Mouse (Mus musculus) c-Kit-positive CD71-negative TER-119-negative erythroid progenitor cells, embryonic 14.5 days (primary cell): ENCODE results near the gene Gm29666.
"Not testable (repeated sequence)": the region's sequence is repeated elsewhere in the genome, so short reads cannot be mapped to it uniquely, and the experiment has no call there.

Experiments used
- DNase-seq: peaks from one replicate; pipeline ENCODE4 v3.0.0-alpha.2; 2013; ENCODE audit warnings: low read depth

Gene Gm29666

DNA sequence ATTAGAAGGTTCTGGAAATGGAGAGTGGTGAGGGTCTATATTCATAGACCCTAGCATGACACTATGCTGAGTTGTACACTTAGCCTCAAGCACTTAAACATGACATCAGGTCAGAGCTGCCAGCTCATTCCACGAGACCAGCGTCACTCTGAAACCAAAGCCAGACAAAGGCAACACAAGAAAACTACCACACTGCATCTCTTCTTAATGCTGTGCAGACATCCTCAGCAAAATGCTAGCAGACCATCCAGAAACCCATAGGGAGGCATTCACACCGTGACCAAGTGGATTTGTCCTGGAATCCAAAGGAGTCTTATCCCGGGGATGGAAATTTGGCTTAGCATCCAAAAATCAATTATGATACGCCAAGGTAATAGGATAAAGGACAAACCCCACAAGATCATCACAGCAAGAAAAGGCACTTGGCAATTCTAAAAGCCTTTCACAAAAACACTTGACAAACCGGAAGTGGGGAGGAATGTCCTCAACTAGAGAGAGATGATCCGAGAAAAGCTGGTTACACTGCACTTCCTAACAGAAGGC is 15.9 kb downstream of the Gm29666 start:
- DNase-seq: no peak

DNA sequence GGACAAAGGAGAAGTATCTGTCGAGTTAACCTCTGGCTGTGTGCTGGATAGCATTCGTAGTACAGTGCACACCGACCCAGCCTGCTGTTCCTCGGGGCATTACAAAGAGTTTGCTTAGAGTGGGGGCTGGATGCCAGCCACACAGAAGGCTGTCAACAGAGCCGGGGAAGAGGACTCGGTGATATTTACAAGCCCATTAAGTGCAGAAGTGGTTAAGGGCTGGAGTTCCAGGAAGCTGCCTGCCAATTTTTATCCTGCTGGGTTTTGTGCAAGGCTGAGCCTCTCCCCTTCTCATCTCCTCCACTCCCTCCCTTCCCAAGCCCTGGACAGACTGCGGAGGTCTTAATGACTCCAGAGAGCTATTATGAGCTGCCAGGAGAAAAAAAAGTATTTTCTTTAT is 21.8 kb downstream of the Gm29666 start:
- DNase-seq: no peak

DNA sequence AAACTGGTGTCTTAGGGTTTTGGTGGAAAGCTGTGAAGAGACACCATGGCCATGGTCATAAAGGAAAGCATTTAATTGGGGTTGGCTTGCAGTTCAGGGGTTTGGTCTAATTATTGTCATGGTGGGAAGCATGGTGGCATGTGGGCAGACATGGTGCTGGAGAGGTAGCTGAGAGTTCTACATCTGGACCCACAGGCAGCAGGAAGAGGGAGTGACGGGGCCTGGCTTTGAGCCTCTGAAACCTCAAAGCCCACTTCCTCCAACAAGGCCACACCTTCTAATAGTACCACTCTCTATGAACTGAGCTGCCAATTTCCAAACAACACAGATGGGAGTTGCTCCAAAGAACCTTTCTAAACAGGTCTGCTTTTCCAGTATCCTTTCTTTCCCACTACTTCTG is 23.2 kb downstream of the Gm29666 start:
- DNase-seq: no peak

DNA sequence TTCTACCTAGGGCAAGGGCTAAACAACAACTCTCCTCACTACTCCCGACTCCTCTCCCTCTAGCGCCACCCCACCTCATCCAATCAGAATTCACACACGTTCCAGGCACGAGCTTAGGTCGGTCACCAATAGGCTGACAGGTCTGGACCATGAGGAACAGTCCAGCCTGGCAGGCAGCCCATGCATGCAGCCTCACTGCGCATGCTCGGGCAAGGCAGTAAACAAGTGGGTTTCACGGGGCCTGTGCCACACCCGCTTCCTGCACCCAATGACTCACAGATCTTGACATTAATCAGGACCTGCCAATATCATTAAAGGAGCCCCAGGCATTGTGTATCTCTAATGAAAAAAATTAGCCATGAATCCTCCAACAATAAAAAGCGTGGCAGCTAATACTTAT is 23.6 kb downstream of the Gm29666 start:
- not testable (repeated sequence) for DNase-seq

- DNase-seq: peak; percentile 61
Observed at GRCm38 (mm10) chr15:84891658-84892057, 28.2 kb downstream of the Gm29666 start.

GRCm38 (mm10) chr15:84891246-84891645 is 28.6 kb downstream of the Gm29666 start:
- DNase-seq: no peak

DNA sequence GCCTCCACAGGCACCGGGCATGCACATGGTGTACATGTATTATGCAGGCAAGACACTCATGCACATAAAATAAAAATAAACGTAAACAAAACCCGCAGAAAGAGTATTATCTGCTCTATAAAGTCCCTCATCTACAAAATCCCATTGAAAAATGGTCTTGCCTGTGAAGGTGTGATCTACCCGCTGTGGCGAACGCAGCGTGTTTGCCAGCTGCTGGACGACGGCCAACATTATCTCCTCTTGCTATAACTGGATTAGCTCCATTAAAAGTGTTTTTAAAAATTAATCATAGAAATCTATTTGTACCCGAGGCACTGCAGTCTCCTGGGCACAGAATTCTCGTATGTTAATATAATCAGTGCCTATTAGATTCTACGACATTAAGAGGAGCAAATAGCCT is 31.8 kb downstream of the Gm29666 start:
- DNase-seq: no peak

GRCm38 (mm10) chr15:84877029-84877815 is 42.6 kb downstream of the Gm29666 start:
- DNase-seq: no peak

DNA sequence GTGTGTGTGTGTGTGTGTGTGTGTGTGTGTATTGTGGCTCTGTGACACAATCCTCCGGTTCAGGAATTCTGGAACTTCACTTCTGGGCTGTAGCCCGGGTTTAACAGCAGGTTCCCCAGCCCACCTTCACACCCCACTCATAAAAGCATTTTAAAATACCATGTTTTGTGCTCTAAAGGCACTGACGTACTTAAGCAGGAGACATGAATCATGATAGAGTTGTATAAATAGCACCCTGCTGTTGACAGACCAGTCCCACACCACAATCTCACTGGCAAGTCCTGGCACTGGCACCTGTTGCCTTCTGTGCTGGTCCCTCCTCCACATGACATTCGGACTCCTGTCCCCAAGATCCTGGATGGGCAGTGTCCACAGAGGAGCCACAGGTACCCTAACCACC is 46.0 kb downstream of the Gm29666 start:
- no peak for DNase-seq

- no peak for DNase-seq
Observed at GRCm38 (mm10) chr15:84873079-84873478, 46.8 kb downstream of the Gm29666 start.

DNA sequence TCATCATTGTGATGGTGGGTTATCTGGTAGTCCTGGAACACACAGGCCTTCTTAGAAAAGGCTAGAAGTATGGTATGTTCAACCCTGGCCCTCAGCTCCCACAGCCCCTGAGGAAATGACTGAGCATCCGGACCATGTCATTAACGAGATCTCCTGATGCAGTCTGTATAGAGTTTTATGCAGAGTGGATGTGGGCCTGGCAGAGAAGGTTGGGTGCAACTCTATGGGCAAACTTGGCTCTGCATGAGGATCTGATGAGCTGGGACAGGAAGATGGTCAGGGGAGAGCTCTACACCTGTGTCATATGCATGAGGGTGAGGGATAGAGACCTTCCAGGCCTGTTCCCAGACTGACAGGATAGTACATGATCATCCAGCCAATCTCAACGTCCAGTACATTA is 48.0 kb downstream of the Gm29666 start:
- no peak for DNase-seq

DNA sequence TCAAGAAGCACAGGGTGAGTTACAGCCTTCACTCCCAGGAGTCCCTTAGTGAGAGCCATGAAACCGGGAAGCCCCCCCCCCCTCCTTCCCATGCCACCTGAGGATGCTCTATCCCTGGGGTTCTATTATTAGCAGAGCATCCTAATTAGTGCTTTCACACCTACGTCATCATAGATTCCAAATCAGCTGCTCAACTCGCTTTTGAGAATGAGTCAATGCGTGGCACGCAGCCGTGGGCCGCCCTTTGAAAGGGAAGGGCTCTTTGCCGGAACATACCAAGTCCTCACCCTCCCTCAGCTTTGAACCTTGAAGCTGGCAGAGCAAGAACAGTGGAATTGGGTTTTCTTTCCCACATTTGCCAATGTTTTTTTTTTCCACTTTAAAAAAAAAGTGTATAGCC is 57.9 kb downstream of the Gm29666 start:
- DNase-seq: no peak
